Mouse (Mus musculus): ENCODE measurements around the gene Usp47.

- no peak for TF ChIP-seq CTCF (IDR thresholded peaks at IDR 0.05)
- no peak for TF ChIP-seq POLR2A (IDR thresholded peaks at IDR 0.05; ENCODE audit: insufficient read depth, low read depth, low read length)
Measured at GRCm38 (mm10) chr7:112030594-112030993, 7.3 kb downstream of the Usp47 start.
